Mouse (Mus musculus): ENCODE results near the gene Mfsd11. TPM values are rescaled to one million over a fixed set of nuclear protein-coding genes. Genes with fewer than 3 reads are reported as not detected.

The Mfsd11 gene
- 20.3 TPM for total RNA-seq (2023)

GRCm38 (mm10) chr11:116852291-116852890, at the start of gene Mfsd11:
TSS of gene Mfsd11 (plus strand) at chr11:116852440.

GRCm38 (mm10) chr11:116827534-116828165, 24.6 kb upstream of the Mfsd11 start, which contains the start of gene Mxra7:
TSS of gene Mxra7 (minus strand) at chr11:116828046.

DNA sequence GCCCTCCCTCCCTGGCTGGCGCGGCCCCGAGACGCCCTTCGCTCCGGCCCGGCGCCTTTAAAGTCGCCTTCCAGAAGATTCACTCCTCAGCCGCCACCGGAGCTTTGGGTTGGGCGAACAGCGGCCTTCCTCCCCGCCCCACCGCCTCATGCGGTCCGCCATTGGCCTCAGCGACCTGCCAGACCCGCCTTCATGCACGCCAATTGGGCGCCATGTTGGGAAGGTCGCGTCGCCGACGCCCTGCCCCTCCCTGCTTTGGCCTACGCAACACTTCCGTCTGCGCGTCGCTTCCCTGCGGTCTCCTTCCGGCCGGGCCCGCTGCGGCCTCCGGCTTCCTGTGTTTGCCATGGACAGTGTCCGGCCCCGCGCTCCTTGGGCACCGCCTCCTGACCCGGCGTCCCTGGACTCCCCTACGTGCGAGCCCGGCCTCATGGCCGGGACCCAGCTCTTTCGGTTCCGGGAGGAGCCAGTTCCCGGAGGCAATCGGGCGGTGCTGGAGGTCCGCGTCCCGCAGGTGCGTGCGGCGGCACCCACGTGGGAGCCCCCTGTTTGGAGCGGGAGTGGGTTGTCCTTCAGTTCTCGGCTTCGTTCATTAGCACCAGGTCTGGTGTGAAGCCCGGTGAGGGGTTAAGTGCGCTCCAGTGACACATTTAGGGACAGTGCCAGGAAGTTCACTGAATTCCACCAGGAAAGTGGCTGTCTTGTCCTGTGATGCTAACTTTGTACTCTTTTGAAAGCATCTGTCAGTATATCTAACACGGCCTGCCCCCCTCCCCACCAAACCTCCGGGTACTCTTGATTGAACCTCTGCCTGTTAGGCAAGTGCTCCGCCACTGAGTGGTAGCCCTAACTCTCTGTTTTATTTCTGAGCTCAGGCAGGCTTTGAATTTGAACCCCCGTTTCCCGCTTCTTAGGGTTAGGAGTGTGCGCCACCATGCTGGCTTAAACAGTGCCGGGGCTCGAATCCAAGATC, 8.7 kb upstream of the Mfsd11 start, which contains the start of the genes Mettl23 and Jmjd6:
Gene Mettl23, plus strand, starts transcription at position 18 of the 973 bp plus-strand sequence.
Gene Jmjd6, minus strand, starts transcription at position 189 of the 973 bp plus-strand sequence.

GRCm38 (mm10) chr11:116852891-116853511, 761 bp downstream of the Mfsd11 start, which contains the start of gene Srsf2:
TSS of gene Srsf2 (minus strand) at chr11:116853094.

GRCm38 (mm10) chr11:116918323-116919185, 66.3 kb downstream of the Mfsd11 start, which contains the start of gene Mgat5b:
TSS of gene Mgat5b (plus strand) at chr11:116918863.

Other genes with a start within 250 kb of the Mfsd11 start
- gene Rhbdf2, start 225.4 kb upstream of the Mfsd11 start, total RNA-seq (2023) = 19.1 TPM
- not detected for gene Prcd, start 198.9 kb upstream of the Mfsd11 start, total RNA-seq (2023)
- gene Cygb, start 198.1 kb upstream of the Mfsd11 start, total RNA-seq (2023) = not detected
- gene St6galnac1, start 76.9 kb upstream of the Mfsd11 start, total RNA-seq (2023) = not detected
- gene Mxra7, start 24.4 kb upstream of the Mfsd11 start, total RNA-seq (2023) = 0.71 TPM
- gene Mettl23, start 9.2 kb upstream of the Mfsd11 start, total RNA-seq (2023) = 55.9 TPM
- gene Jmjd6, start 9.0 kb upstream of the Mfsd11 start, total RNA-seq (2023) = 59.3 TPM
- gene Srsf2, start 654 bp downstream of the Mfsd11 start, total RNA-seq (2023) = 408 TPM
- gene Mgat5b, start 66.4 kb downstream of the Mfsd11 start, total RNA-seq (2023) = not detected

Data from CD4-positive naive resting alpha-beta T cell, adult 57 days (primary cell).